15 mouse cellular contexts compared by ENCODE assay signal in genomic region chr8:114258685-114259084, GRCm38 (mm10). TPM values are rescaled to one million over a fixed set of nuclear protein-coding genes. Genes with fewer than 3 reads are reported as not detected.
A peak's percentile ranks its signal among the peaks of the same experiment; 100 is the strongest.
DNase-seq lines count a peak whose midpoint lies in the region; ATAC-seq lines count a peak whose summit lies in the region.
"Had no signal": no experiment of that assay in that cellular context is flagged by ENCODE, and none has a peak within 500 bp of the region (broad histone marks: within the 10 kb centered on the region; RNA-seq: fewer than 3 reads in every experiment).

No protein-coding gene starts in this region.

- intact Hi-C loops in heart, postnatal 10 days (cut with DNase I), result no loop called here

- no peak overlapping the region for H3K4me3 ChIP-seq in midbrain, embryonic 14.5 days (replicated peaks; ENCODE audit: low read depth, low read length)
- no peak overlapping the region for H3K4me3 ChIP-seq in midbrain, embryonic 16.5 days (ENCODE audit: low read depth, low read length)
- no peak overlapping the region for H3K4me3 ChIP-seq in neural tube, embryonic 14.5 days (ENCODE audit: low read depth, low read length)
- H3K4me3 ChIP-seq in embryonic facial prominence, embryonic 10.5 days, result no peak overlapping the region
- H3K4me3 ChIP-seq: erythroblast, embryonic 14.5 days; heart, adult 2 months; limb, embryonic 12.5 days had no signal

- no peak overlapping the region for H3K27ac ChIP-seq in midbrain, embryonic 14.5 days (replicated peaks; ENCODE audit: low read depth, low read length)
- H3K27ac ChIP-seq in midbrain, embryonic 16.5 days (ENCODE audit: low read length), result no peak overlapping the region; the same call in 1 of the 2 replicates
- H3K27ac ChIP-seq in neural tube, embryonic 14.5 days (ENCODE audit: low read depth, low read length), result no peak overlapping the region
- H3K27ac ChIP-seq in embryonic facial prominence, embryonic 10.5 days (replicated peaks), result no peak overlapping the region
- H3K27ac ChIP-seq: heart, adult 2 months; limb, embryonic 12.5 days had no signal

- 89% methylated on average over 4 of the region's 4 CpGs for WGBS in midbrain, embryonic 14.5 days
- 86% methylated on average over 4 of the region's 4 CpGs for WGBS in midbrain, embryonic 16.5 days
- WGBS in neural tube, embryonic 14.5 days, result 57% methylated on average over 4 of the region's 4 CpGs
- 88% methylated on average over 4 of the region's 4 CpGs for WGBS in embryonic facial prominence, embryonic 10.5 days

- no peaks in the 10 kb centered on the region for H3K4me1 ChIP-seq in midbrain, embryonic 14.5 days (ENCODE audit: control insufficient read depth, insufficient read depth, low read length)
- no peaks in the 10 kb centered on the region for H3K4me1 ChIP-seq in midbrain, embryonic 16.5 days (ENCODE audit: control insufficient read depth, insufficient read depth, low read length)
- H3K4me1 ChIP-seq in neural tube, embryonic 14.5 days (ENCODE audit: control insufficient read depth, insufficient read depth, low read length), result no peaks in the 10 kb centered on the region
- H3K4me1 ChIP-seq in embryonic facial prominence, embryonic 10.5 days, result peaks cover 6% of the 10 kb centered on the region; the same call in 1 of the 2 replicates

- H3K36me3 ChIP-seq in midbrain, embryonic 14.5 days (ENCODE audit: control insufficient read depth, insufficient read depth, low read length), result no peaks in the 10 kb centered on the region
- H3K36me3 ChIP-seq in midbrain, embryonic 16.5 days (ENCODE audit: control insufficient read depth, insufficient read depth, low read length), result no peaks in the 10 kb centered on the region
- no peaks in the 10 kb centered on the region for H3K36me3 ChIP-seq in neural tube, embryonic 14.5 days (ENCODE audit: control insufficient read depth, insufficient read depth, low read length)
- H3K36me3 ChIP-seq in embryonic facial prominence, embryonic 10.5 days (replicated peaks), result no peaks in the 10 kb centered on the region
- H3K36me3 ChIP-seq: limb, embryonic 12.5 days had no signal

- no peaks in the 10 kb centered on the region for H3K9me3 ChIP-seq in midbrain, embryonic 14.5 days (ENCODE audit: control insufficient read depth, low read length)
- H3K9me3 ChIP-seq in midbrain, embryonic 16.5 days (replicated peaks; ENCODE audit: control insufficient read depth, low read length, poor library complexity, severe bottlenecking), result no peaks in the 10 kb centered on the region
- no peaks in the 10 kb centered on the region for H3K9me3 ChIP-seq in neural tube, embryonic 14.5 days (ENCODE audit: control insufficient read depth, low read length)
- no peaks in the 10 kb centered on the region for H3K9me3 ChIP-seq in embryonic facial prominence, embryonic 10.5 days
- H3K9me3 ChIP-seq: limb, embryonic 12.5 days had no signal

- DNase-seq in heart, adult 11 months, result peak; percentile 31
- no peak for DNase-seq in heart, postnatal 10 days
- DNase-seq in midbrain, embryonic 14.5 days, result peak; percentile 24
- DNase-seq in cerebellum, adult 18-20 months, result peak; percentile 97 to 98
- DNase-seq in embryonic facial prominence, embryonic 10.5 days (ENCODE audit: low spot score), result no peak
- DNase-seq: adrenal gland, postnatal 36 days; B cell, adult 2 months; heart, adult 2 months; kidney, adult 18-20 months; lung, postnatal 4 days had no signal

- no peak overlapping the region for H3K4me2 ChIP-seq in midbrain, embryonic 14.5 days (ENCODE audit: low read length)
- H3K4me2 ChIP-seq in midbrain, embryonic 16.5 days (ENCODE audit: low read length), result no peak overlapping the region
- no peak overlapping the region for H3K4me2 ChIP-seq in neural tube, embryonic 14.5 days (ENCODE audit: low read depth, low read length)
- H3K4me2 ChIP-seq: limb, embryonic 12.5 days had no signal

- ATAC-seq in midbrain, embryonic 14.5 days (ENCODE audit: low FRiP score, low TSS enrichment), result no peak
- ATAC-seq in midbrain, embryonic 16.5 days, result no peak
- ATAC-seq in neural tube, embryonic 14.5 days (ENCODE audit: low read depth), result peak; percentile 17; the same call in 1 of the 2 replicates
- ATAC-seq in megakaryocyte progenitor cell, adult 5-6 weeks (replicated peaks; ENCODE audit: poor library complexity), result no peak

- no peak overlapping the region for H3K9ac ChIP-seq in midbrain, embryonic 14.5 days (replicated peaks; ENCODE audit: low read length)
- no peak overlapping the region for H3K9ac ChIP-seq in midbrain, embryonic 16.5 days (ENCODE audit: low read depth, low read length)
- H3K9ac ChIP-seq in neural tube, embryonic 14.5 days (replicated peaks; ENCODE audit: low read depth, low read length), result no peak overlapping the region
- H3K9ac ChIP-seq: limb, embryonic 12.5 days had no signal

- no peaks in the 10 kb centered on the region for H3K27me3 ChIP-seq in midbrain, embryonic 14.5 days (ENCODE audit: control insufficient read depth, insufficient read depth, low read length)
- no peaks in the 10 kb centered on the region for H3K27me3 ChIP-seq in midbrain, embryonic 16.5 days (ENCODE audit: control insufficient read depth, insufficient read depth, low read depth, low read length)
- no peaks in the 10 kb centered on the region for H3K27me3 ChIP-seq in neural tube, embryonic 14.5 days (ENCODE audit: control insufficient read depth, insufficient read depth, low read length)
- no peaks in the 10 kb centered on the region for H3K27me3 ChIP-seq in embryonic facial prominence, embryonic 10.5 days (replicated peaks; ENCODE audit: low read depth, poor library complexity, severe bottlenecking)
- H3K27me3 ChIP-seq: limb, embryonic 12.5 days had no signal

RNA-seq across cellular contexts. Expression of gene Vat1l, which starts 53.3 kb away (rescaled TPM):
- under 1 TPM; 0.22 to 0.84 TPM for total RNA-seq in heart, postnatal 10 days (2021)
- polyA plus RNA-seq in midbrain, embryonic 14.5 days (2014; fragmentation: Nextera tagmentation; extraction: Ambion mirVana), result 29.5 and 47.7 TPM in 2 replicates
- 66.0 and 66.6 TPM in 2 replicates for polyA plus RNA-seq in midbrain, embryonic 16.5 days (2015; fragmentation: Nextera tagmentation; extraction: Ambion mirVana)
- 38.9 and 42.1 TPM in 2 replicates for polyA plus RNA-seq in neural tube, embryonic 14.5 days (2014; fragmentation: Nextera tagmentation; extraction: Ambion mirVana)
- 4.4 and 5.9 TPM in 2 replicates for polyA plus RNA-seq in embryonic facial prominence, embryonic 10.5 days (2016; fragmentation: Nextera tagmentation; extraction: Ambion mirVana)
- total RNA-seq in megakaryocyte progenitor cell, adult 5-6 weeks (2015), result not detected in 2 replicates
- total RNA-seq in megakaryocyte progenitor cell, adult 5-6 weeks (2017), result not detected in 2 replicates
- polyA plus RNA-seq: erythroblast, embryonic 14.5 days had no signal

Comparison
In these comparisons a context has a peak if more than half of its experiments do, and no peak if none do; other contexts are left out.
1. DNase-seq: peak in heart, adult 11 months (single experiment), midbrain, embryonic 14.5 days (single experiment) and cerebellum, adult 18-20 months (2 of 2); none in heart, postnatal 10 days (0 of 2) and embryonic facial prominence, embryonic 10.5 days (single experiment).